Mouse (Mus musculus) limb, embryonic 10.5 days (tissue): ENCODE data around the gene Nebl. TPM values are rescaled to one million over a fixed set of nuclear protein-coding genes. Genes with fewer than 3 reads are reported as not detected.

Experiments used
- DNase-seq: peaks from one replicate; pipeline ENCODE4 v3.0.0-alpha.2; 2017; ENCODE audit warnings: low spot score
- H3K27ac ChIP-seq: fragments of 300-500 bp; sonication (generic); 2 replicates; pipeline ENCODE4 v1.5.1; 2016; ENCODE audit warnings: mild to moderate bottlenecking
- H3K27me3 ChIP-seq: fragments of 300-500 bp; sonication (generic); 2 replicates; pipeline ENCODE4 v1.6.1; 2016; ENCODE audit warnings: low read depth, mild to moderate bottlenecking; ENCODE audit not compliant: poor library complexity, severe bottlenecking
- H3K36me3 ChIP-seq: fragments of 300-500 bp; sonication (generic); 2 replicates; pipeline ENCODE4 v1.6.1; 2016; ENCODE audit warnings: mild to moderate bottlenecking, moderate library complexity
- H3K4me1 ChIP-seq: fragments of 300-500 bp; sonication (generic); 2 replicates; pipeline ENCODE4 v1.6.1; 2016
- H3K4me3 ChIP-seq: fragments of 300-500 bp; sonication (generic); 2 replicates; pipeline ENCODE4 v1.5.1; 2016; ENCODE audit warnings: mild to moderate bottlenecking, moderate library complexity
- H3K9me3 ChIP-seq: fragments of 300-500 bp; sonication (generic); replicated peaks from 2 replicates; pipeline ENCODE4 v1.6.1; 2016; ENCODE audit warnings: mild to moderate bottlenecking
- WGBS: fragments of 180-500 bp; shearing (Covaris S2); methylation state at CpG from one replicate; pipeline ENCODE4 v1.1.7; 2016; 5-methylcytosine and 5-hydroxymethylcytosine counted together
- polyA plus RNA-seq: library from polyadenylated mRNA; unstranded; fragments of >200 nt; fragmentation: Nextera tagmentation; extraction: Ambion mirVana; gene quantifications from 2 replicates; pipeline ENCODE4 v1.2.1, GENCODE M21; 2016

The Nebl gene
- polyA plus RNA-seq, 1 experiment from 2014 or later, result 4.7 TPM

- Histone ChIP-seq H3K4me1 (peaks cover 14% of the 10 kb centered on the region), H3K4me3 (no peak overlapping the region), H3K27ac (no peak overlapping the region), H3K9me3 (no peaks in the 10 kb centered on the region), H3K36me3 (no peaks in the 10 kb centered on the region), H3K27me3 (no peaks in the 10 kb centered on the region)
- WGBS, result 75% methylated on average over 4 of the region's 4 CpGs
- no peak for DNase-seq
Observed at GRCm38 (mm10) chr2:17698161-17699087, 32.8 kb downstream of the Nebl start.

- Histone ChIP-seq H3K4me3 (no peak overlapping the region), H3K36me3 (no peaks in the 10 kb centered on the region), H3K27me3 (no peaks in the 10 kb centered on the region), H3K9me3 (no peaks in the 10 kb centered on the region), H3K4me1 (0 out of 2 replicates have a peak, but pooled peaks cover 4% of the 10 kb centered on the region), H3K27ac (no peak overlapping the region)
- 94% methylated on average over 2 of the region's 2 CpGs for WGBS
- no peak for DNase-seq
Observed at GRCm38 (mm10) chr2:17692926-17693325, 38.3 kb downstream of the Nebl start.

- Histone ChIP-seq H3K27me3 (no peaks in the 10 kb centered on the region), H3K4me3 (no peak overlapping the region), H3K27ac (no peak overlapping the region), H3K36me3 (no peaks in the 10 kb centered on the region), H3K4me1 (no peaks in the 10 kb centered on the region), H3K9me3 (no peaks in the 10 kb centered on the region)
- 85% methylated on average over 5 of the region's 5 CpGs for WGBS
- no peak for DNase-seq
Observed at GRCm38 (mm10) chr2:17690264-17690663, 41.0 kb downstream of the Nebl start.

- Histone ChIP-seq H3K27ac (no peak overlapping the region), H3K4me3 (no peak overlapping the region), H3K9me3 (no peaks in the 10 kb centered on the region), H3K4me1 (no peaks in the 10 kb centered on the region), H3K27me3 (no peaks in the 10 kb centered on the region), H3K36me3 (no peaks in the 10 kb centered on the region)
- no peak for DNase-seq
- 86% methylated on average over 6 of the region's 6 CpGs for WGBS
Observed at GRCm38 (mm10) chr2:17687141-17687540, 44.1 kb downstream of the Nebl start.

GRCm38 (mm10) chr2:17683326-17684040, 47.8 kb downstream of the Nebl start:
- no peak for DNase-seq
- Histone ChIP-seq H3K4me3 (no peak overlapping the region), H3K9me3 (no peaks in the 10 kb centered on the region), H3K4me1 (no peaks in the 10 kb centered on the region), H3K27me3 (no peaks in the 10 kb centered on the region), H3K36me3 (no peaks in the 10 kb centered on the region), H3K27ac (no peak overlapping the region)
- 76% methylated on average over 4 of the region's 4 CpGs for WGBS

- Histone ChIP-seq H3K4me3 (no peak overlapping the region), H3K27me3 (no peaks in the 10 kb centered on the region), H3K9me3 (no peaks in the 10 kb centered on the region), H3K27ac (no peak overlapping the region), H3K36me3 (no peaks in the 10 kb centered on the region), H3K4me1 (peaks cover 12% of the 10 kb centered on the region)
- 91% methylated on average over 10 of the region's 10 CpGs for WGBS
- no peak for DNase-seq
Observed at GRCm38 (mm10) chr2:17672156-17672555, 59.1 kb downstream of the Nebl start.

GRCm38 (mm10) chr2:17671566-17671965, 59.7 kb downstream of the Nebl start:
- no peak overlapping the region for H3K4me3 ChIP-seq
- no peak overlapping the region for H3K27ac ChIP-seq
- H3K27me3 ChIP-seq, result no peaks in the 10 kb centered on the region
- WGBS, result 84% methylated on average over 8 of the region's 8 CpGs
- H3K4me1 ChIP-seq, result peaks cover 12% of the 10 kb centered on the region
- no peak for DNase-seq
- no peaks in the 10 kb centered on the region for H3K9me3 ChIP-seq
- H3K36me3 ChIP-seq, result no peaks in the 10 kb centered on the region

- Histone ChIP-seq H3K27me3 (no peaks in the 10 kb centered on the region), H3K4me1 (peaks cover 12% of the 10 kb centered on the region), H3K9me3 (no peaks in the 10 kb centered on the region), H3K27ac (no peak overlapping the region), H3K36me3 (no peaks in the 10 kb centered on the region), H3K4me3 (no peak overlapping the region)
- 57% methylated on average over 10 of the region's 10 CpGs for WGBS
- no peak for DNase-seq
Observed at GRCm38 (mm10) chr2:17669953-17670352, 61.3 kb downstream of the Nebl start.

GRCm38 (mm10) chr2:17669000-17669399, 62.3 kb downstream of the Nebl start:
- WGBS, result 57% methylated on average over 2 of the region's 2 CpGs
- Histone ChIP-seq H3K4me1 (peaks cover 12% of the 10 kb centered on the region), H3K4me3 (no peak overlapping the region), H3K9me3 (no peaks in the 10 kb centered on the region), H3K27ac (no peak overlapping the region), H3K36me3 (no peaks in the 10 kb centered on the region), H3K27me3 (no peaks in the 10 kb centered on the region)
- no peak for DNase-seq

- no peaks in the 10 kb centered on the region for H3K27me3 ChIP-seq
- H3K9me3 ChIP-seq, result no peaks in the 10 kb centered on the region
- H3K4me1 ChIP-seq, result no peaks in the 10 kb centered on the region
- 86% methylated on average over 5 of the region's 5 CpGs for whole genome bisulfite sequencing
- H3K36me3 ChIP-seq, result no peaks in the 10 kb centered on the region
- DNase-seq, result no peak
- no peak overlapping the region for H3K27ac ChIP-seq
- no peak overlapping the region for H3K4me3 ChIP-seq
Observed at GRCm38 (mm10) chr2:17658176-17658575, 73.1 kb downstream of the Nebl start.

- no peaks in the 10 kb centered on the region for H3K27me3 ChIP-seq
- H3K36me3 ChIP-seq, result no peaks in the 10 kb centered on the region
- DNase-seq, result no peak
- no peak overlapping the region for H3K4me3 ChIP-seq
- no peaks in the 10 kb centered on the region for H3K9me3 ChIP-seq
- WGBS, result 78% methylated on average over 10 of the region's 10 CpGs
- H3K27ac ChIP-seq, result no peak overlapping the region
- peaks cover 7% of the 10 kb centered on the region for H3K4me1 ChIP-seq
Observed at GRCm38 (mm10) chr2:17650147-17650834, 81.0 kb downstream of the Nebl start.

GRCm38 (mm10) chr2:17649728-17650127, 81.5 kb downstream of the Nebl start:
- H3K9me3 ChIP-seq, result no peaks in the 10 kb centered on the region
- H3K27ac ChIP-seq, result no peak overlapping the region
- peaks cover 10% of the 10 kb centered on the region for H3K4me1 ChIP-seq
- no peak overlapping the region for H3K4me3 ChIP-seq
- WGBS, result 68% methylated on average over 3 of the region's 3 CpGs
- DNase-seq, result no peak
- no peaks in the 10 kb centered on the region for H3K27me3 ChIP-seq
- no peaks in the 10 kb centered on the region for H3K36me3 ChIP-seq
